Mouse (Mus musculus) left cerebral cortex, postnatal 25 days (tissue): ENCODE results near the gene Ihh. TPM values are rescaled to one million over a fixed set of nuclear protein-coding genes. Genes with fewer than 3 reads are reported as not detected.

Experiments
- microRNA-seq, 2 experiments: library from miRNA; unstranded; fragments of <30 nt; microRNA quantifications; one replicate each; pipeline ENCODE4 v1.2.0; 2022
- total RNA-seq, 2 experiments: library from RNA; stranded (reverse); gene quantifications; 2 replicates each; pipeline ENCODE4 v1.2.3; 2021

The Ihh gene
- total RNA-seq, 2 experiments from 2014 or later: 0.21 to 0.41 TPM

Small RNA genes within 50 kb of the gene (microRNA-seq; reads per million reads assigned to microRNA genes)
- gene Mir375: 114 to 182 reads per million in 2 experiments

Other genes with a start within 250 kb of the Ihh start
- 1 to 10 TPM; 2.6 to 2.9 TPM for gene Cyp27a1, start 238.1 kb downstream of the Ihh start, total RNA-seq
- not detected for gene Prkag3, start 202.5 kb downstream of the Ihh start, total RNA-seq
- 1 to 10 TPM; 2.2 to 3.5 TPM for gene Wnt6, start 179.8 kb downstream of the Ihh start, total RNA-seq
- 1 to 10 TPM; 6.6 to 9.4 TPM for gene Wnt10a, start 160.2 kb downstream of the Ihh start, total RNA-seq
- 100 to 1,000 TPM; 441 to 447 TPM for gene Cdk5r2, start 96.7 kb downstream of the Ihh start, total RNA-seq
- gene Fev, start 66.3 kb downstream of the Ihh start, total RNA-seq: not detected
- not detected for gene Cryba2, start 58.5 kb downstream of the Ihh start, total RNA-seq
- gene Cfap65, start 16.1 kb downstream of the Ihh start, total RNA-seq: 1 to 10 TPM; 2.1 to 2.4 TPM
- gene Nhej1, start 173.5 kb upstream of the Ihh start, total RNA-seq: 1 to 10 TPM; 2.7 to 3.0 TPM
- 1 to 10 TPM; 1.3 to 1.9 TPM for gene Slc23a3, start 182.2 kb upstream of the Ihh start, total RNA-seq
- gene Cnppd1, start 191.0 kb upstream of the Ihh start, total RNA-seq: 10 to 100 TPM; 32.6 to 34.0 TPM
- gene Retreg2, start 191.1 kb upstream of the Ihh start, total RNA-seq: 100 to 1,000 TPM; 190 to 200 TPM
- gene Zfand2b, start 217.0 kb upstream of the Ihh start, total RNA-seq: 10 to 100 TPM; 23.6 to 24.1 TPM
- gene Abcb6, start 228.7 kb upstream of the Ihh start, total RNA-seq: 10 to 100 TPM; 22.5 to 24.8 TPM
- gene Ankzf1, start 240.5 kb upstream of the Ihh start, total RNA-seq: 10 to 100 TPM; 21.9 to 27.8 TPM
- gene Atg9a, start 240.5 kb upstream of the Ihh start, total RNA-seq: 100 to 1,000 TPM; 134 to 137 TPM